Mouse (Mus musculus): ENCODE results near the gene Vat1l.
A peak's percentile ranks its signal among the peaks of the same experiment; 100 is the strongest.

The Vat1l gene

GRCm38 (mm10) chr8:114295749-114296067, 90.3 kb downstream of the Vat1l start:
- no peak for DNase-seq (ENCODE audit: low read depth, low spot score)

GRCm38 (mm10) chr8:114298253-114298652, 92.8 kb downstream of the Vat1l start:
- no peak for DNase-seq (ENCODE audit: low read depth, low spot score)

- DNase-seq (ENCODE audit: low read depth, low spot score), result no peak
These were observed 94.7 kb downstream of the Vat1l start for GRCm38 (mm10) chr8:114300072-114300471.

GRCm38 (mm10) chr8:114306296-114306695, 100.9 kb downstream of the Vat1l start:
- no peak for DNase-seq (ENCODE audit: low read depth, low spot score)

GRCm38 (mm10) chr8:114314669-114315325, 109.4 kb downstream of the Vat1l start:
- DNase-seq (ENCODE audit: low read depth, low spot score), result no peak

- DNase-seq (ENCODE audit: low read depth, low spot score), result no peak
These were observed 112.7 kb downstream of the Vat1l start for GRCm38 (mm10) chr8:114318161-114318560.

GRCm38 (mm10) chr8:114322096-114322495, 116.7 kb downstream of the Vat1l start:
- DNase-seq (ENCODE audit: low read depth, low spot score), result no peak

GRCm38 (mm10) chr8:114331928-114332327, 126.5 kb downstream of the Vat1l start:
- DNase-seq (ENCODE audit: low read depth, low spot score), result no peak

GRCm38 (mm10) chr8:114332949-114333348, 127.5 kb downstream of the Vat1l start:
- no peak for DNase-seq (ENCODE audit: low read depth, low spot score)

- no peak for DNase-seq (ENCODE audit: low read depth, low spot score)
These were observed 130.3 kb downstream of the Vat1l start for GRCm38 (mm10) chr8:114335721-114336120.

- DNase-seq (ENCODE audit: low read depth, low spot score), result no peak
These were observed 136.9 kb downstream of the Vat1l start for GRCm38 (mm10) chr8:114342276-114342675.

- no peak for DNase-seq (ENCODE audit: low read depth, low spot score)
These were observed 139.4 kb downstream of the Vat1l start for GRCm38 (mm10) chr8:114344789-114345188.

GRCm38 (mm10) chr8:114346045-114346444, 140.6 kb downstream of the Vat1l start:
- no peak for DNase-seq (ENCODE audit: low read depth, low spot score)

- DNase-seq (ENCODE audit: low read depth, low spot score), result no peak
These were observed 146.4 kb downstream of the Vat1l start for GRCm38 (mm10) chr8:114351643-114352427.

- no peak for DNase-seq (ENCODE audit: low read depth, low spot score)
These were observed 155.1 kb downstream of the Vat1l start for GRCm38 (mm10) chr8:114360506-114360905.

GRCm38 (mm10) chr8:114363167-114363566, 157.8 kb downstream of the Vat1l start:
- DNase-seq (ENCODE audit: low read depth, low spot score), result no peak

- no peak for DNase-seq (ENCODE audit: low read depth, low spot score)
These were observed 158.2 kb downstream of the Vat1l start for GRCm38 (mm10) chr8:114363656-114364055.

GRCm38 (mm10) chr8:114369038-114369976, 163.9 kb downstream of the Vat1l start:
- peak; percentile 25 for DNase-seq (ENCODE audit: low read depth, low spot score)

GRCm38 (mm10) chr8:114374390-114374789, 169.0 kb downstream of the Vat1l start:
- no peak for DNase-seq (ENCODE audit: low read depth, low spot score)

- DNase-seq (ENCODE audit: low read depth, low spot score), result no peak
These were observed 178.8 kb downstream of the Vat1l start for GRCm38 (mm10) chr8:114384189-114384588.

- no peak for DNase-seq (ENCODE audit: low read depth, low spot score)
These were observed 182.1 kb downstream of the Vat1l start for GRCm38 (mm10) chr8:114387494-114387893.
